Mouse (Mus musculus): ENCODE results near the gene Kctd13. TPM values are rescaled to one million over a fixed set of nuclear protein-coding genes. Genes with fewer than 3 reads are reported as not detected.

The Kctd13 gene
- total RNA-seq, 2 experiments from 2014 or later: 3.7 to 5.0 TPM

DNA sequence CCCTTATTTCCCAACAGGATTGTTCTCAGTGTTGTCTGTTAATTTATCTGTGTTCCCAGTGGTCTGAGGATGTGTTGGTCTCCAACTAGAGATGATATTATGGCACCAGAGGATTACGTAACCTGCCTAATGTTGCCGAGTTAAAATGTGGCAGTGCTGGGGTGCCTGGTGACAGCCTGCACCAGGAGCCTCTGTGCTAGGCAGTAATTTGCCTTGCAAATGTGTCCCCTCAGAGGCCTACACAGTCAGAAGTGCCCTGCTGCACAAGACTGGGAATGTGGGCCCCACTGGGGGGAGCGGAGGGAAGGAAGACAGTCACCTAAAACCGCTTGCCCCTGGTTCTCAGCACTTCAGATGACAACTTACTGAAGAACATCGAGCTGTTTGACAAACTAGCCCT is 13.1 kb downstream of the Kctd13 start:
- no peak for DNase-seq

DNA sequence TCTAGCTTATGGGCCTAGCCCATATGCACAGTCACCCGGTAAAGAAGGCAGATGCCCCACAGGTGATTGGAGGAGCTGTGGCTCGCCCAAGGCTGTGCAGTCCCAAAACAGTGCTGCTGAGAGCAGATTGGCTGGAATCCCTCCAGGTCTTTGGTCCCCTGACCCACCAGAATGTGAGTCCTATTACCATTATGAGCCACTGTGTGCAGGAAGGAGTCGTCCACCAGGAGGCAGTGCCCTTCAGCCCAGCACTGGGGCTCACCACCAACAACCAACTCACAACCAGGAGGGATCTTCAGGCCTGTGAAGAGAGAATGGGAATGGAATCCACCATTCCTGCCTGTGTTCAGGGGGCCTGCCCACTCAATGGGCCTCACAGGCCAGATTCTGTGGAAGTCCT is 17.9 kb downstream of the Kctd13 start:
- no peak for DNase-seq

DNA sequence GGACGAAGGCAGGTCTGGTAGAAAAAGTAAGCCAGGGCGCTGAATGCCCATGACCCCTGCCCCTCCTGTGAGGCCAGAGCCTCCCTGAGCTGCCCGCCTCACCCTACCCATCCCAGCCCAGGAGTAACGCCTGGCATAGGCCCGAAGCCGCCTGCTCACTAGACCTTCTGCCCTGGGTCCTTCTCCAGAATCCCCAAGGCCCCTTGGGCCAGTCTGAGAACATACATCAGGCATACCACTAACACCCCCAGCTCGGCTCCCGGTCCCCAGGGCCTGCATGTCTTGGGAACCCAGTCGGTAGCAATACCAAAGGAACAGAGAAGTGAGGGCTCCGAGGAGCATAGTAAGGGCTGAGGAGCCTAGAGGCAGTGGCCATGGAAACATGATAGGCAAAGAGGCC is 19.9 kb downstream of the Kctd13 start:
- DNase-seq: no peak

DNA sequence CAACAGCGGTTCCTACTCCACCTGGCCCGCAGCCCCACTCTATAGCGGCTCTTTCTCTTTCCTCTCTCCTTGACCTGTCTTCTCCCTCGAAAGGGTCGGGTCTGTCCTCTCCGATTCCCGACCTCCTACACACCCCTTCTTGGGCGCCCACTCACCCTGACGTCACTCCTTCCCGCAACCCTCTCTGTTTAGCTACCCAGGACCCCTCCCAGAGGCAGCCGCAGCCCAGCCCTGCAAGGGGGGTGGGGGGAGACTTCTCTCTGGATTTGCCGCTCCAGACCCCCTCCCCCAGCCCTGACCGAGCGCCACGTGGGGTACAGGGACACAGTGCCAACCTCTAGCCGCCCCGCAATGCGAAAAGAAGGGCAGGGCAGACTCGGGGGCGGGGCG is 20.7 kb downstream of the Kctd13 start, which contains the start of gene Asphd1:
Gene Asphd1, minus strand, starts transcription at position 180 of the 390 bp plus-strand sequence.
- no peak for DNase-seq

DNA sequence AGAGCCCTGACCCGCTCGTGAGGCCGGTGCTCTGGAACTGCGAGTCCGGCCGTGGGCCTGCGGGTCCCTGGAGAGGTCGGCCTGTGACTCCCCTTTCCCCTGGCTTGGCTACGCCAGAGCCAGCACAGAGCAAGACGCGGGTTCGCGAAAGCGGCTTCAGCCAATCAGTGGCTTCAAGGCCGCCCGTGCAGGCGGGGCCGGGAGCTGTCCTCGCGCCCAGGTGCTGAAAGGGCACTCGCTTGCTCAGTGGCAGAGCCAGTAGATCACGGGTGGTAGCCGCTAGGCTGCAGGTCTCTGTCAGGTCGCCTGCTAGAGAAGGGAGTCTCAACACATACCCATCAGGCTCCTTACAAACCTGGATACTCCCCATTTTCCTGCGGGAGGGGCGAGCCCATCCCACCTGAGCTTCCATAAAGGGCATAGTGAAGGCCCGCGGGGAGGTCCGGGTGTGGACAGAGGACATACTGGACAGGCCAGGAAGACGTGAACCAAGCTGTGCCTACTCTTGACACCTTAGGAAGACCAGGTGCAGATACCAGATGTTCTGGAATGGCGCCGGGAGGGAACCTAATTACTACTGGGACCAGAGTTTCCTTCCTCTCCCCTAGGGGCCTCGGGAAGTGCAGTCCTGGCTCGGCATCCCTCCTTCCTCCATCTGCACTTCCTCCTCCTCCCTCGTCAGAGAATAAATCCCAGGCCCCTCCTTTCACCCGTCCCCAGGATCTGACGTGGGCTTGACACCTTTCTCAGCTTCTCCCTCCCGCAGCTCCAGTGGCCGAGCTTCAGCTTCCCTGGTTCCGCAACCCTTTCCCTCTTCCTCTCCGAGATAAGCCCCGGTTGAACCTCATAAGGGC is 21.3 kb downstream of the Kctd13 start, which contains the start of gene Sez6l2:
Gene Sez6l2, plus strand, starts transcription at position 771 of the 854 bp plus-strand sequence.
- DNase-seq: peak; percentile 97

DNA sequence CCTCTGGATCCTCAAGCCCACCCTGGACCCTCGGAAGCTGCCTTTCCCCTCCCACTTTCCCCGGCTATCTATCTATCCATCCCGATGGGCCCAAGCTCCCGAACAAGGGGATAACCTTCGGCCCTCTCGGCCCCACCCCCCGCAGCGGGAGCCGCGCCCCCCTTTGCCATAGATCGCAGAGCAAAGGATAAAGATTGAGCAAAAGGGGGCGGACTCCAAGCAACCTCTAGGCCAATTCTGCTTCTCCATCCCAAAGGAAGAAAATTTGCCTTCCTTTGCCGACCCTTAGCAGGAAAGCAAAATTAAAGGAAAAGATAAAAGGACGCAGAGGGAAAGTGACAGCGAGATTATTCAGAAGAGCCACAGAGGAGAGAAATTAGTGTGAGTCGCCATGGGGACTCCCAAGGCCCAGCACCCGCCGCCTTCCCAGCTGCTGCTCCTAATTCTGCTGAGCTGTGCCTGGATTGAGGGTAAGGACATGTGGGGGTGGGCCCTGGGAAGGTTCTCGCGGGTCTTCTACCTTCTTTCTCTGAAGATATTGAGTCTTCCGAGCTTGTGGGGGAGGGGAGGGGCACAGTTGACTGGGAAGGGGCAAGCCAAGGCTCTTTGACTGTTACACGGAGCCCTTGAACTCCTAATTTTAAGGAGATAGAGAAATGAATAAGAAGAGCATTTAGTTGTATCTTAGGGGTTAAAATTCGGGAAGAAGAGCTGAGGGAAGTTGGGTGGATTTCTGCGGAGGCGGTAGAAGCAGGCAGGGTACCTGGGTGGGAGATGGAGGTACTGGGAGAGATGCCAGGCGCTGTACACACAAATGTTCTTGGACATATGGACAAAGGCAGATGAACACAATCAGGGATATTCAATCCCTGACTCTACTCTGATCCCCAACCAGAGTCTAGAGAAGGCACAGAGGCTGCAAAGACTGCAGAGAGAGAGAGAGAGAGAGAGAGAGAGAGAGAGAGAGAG is 22.3 kb downstream of the Kctd13 start:
- no peak for DNase-seq

- no peak for DNase-seq
These were observed 23.1 kb downstream of the Kctd13 start for GRCm38 (mm10) chr7:126951741-126952140.

DNA sequence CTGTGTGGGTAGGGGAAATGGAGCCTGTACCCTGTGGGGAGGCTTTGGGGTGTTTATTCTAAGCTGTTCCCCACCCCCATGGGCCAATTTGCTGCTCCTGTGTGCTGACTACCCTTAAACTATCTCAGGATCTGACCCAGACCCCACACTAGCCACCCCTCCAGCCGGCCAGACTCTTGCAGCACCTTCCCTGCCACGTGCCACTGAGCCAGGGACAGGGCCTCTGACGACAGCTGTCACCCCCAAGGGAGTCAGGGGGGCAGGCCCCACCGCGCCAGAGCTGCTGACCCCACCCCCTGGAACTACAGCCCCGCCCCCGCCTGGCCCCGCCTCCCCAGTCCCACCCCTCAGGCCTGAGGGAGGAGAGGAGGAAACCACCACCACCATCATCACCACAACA is 24.0 kb downstream of the Kctd13 start:
- no peak for DNase-seq

DNA sequence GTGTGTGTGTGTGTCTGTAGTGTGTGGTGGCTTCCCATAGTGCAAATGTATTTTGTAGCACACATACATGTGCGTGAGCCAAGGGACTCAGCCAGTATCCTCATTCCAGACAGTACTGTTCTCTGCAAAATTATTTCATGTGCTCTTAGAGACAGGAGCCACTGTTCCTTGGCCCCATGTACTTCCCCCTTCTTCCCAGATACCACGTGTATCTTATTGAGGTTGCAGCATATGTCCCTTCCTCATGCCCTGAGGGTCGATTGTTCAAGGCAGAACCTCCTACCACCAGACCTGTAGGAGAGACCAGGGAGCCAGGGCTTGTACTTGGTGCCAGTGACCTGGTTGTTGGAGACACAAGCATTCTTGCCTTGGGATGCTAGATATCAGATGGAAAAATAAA is 26.4 kb downstream of the Kctd13 start:
- DNase-seq: no peak

- no peak for DNase-seq
These were observed 31.1 kb downstream of the Kctd13 start for GRCm38 (mm10) chr7:126959780-126960179.

GRCm38 (mm10) chr7:126961095-126961494 is 32.4 kb downstream of the Kctd13 start:
- DNase-seq: no peak

DNA sequence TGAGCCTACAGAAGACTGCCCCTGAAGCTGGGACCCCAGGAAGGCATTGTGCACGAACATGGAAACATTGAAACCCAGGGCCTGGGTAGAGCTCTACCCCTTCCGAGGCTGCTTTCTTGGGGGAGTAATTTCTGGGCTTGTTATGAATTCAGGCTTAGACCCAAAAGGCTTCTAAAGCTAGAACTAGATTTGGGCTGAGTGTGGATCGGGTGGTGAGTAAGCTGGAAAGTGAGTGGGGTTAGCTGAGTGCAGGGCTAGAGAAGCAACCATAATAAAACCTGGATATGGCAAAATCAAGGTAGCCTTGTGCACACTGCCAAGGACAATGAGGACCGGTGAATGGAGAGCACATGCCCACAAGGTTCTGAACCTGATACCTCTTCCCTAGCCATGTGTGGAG is 33.3 kb downstream of the Kctd13 start:
- DNase-seq: no peak

GRCm38 (mm10) chr7:126963548-126964286 is 35.0 kb downstream of the Kctd13 start:
- no peak for DNase-seq

- DNase-seq: no peak
These were observed 36.9 kb downstream of the Kctd13 start for GRCm38 (mm10) chr7:126965568-126965967.

- DNase-seq: no peak
These were observed 38.7 kb downstream of the Kctd13 start for GRCm38 (mm10) chr7:126967361-126967760.

DNA sequence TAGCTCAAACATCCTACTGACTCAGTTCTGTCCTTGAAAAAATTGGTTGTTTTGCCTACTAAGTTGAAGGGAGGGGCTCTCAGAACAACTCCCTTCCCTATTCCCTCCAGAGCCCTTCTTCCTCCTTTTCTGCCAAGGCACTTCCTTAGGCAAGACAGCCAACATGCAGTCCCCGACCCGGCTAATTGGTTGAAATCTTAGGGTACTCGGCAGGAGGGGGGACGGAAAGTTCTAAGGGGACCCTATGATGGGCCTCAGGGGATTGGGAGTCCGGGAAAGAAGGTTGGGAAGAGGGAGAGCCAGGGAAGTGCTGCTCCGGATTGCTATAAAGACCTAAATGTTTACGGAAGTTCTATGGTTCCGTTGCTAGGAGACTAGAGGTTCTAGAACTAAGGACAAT is 46.8 kb downstream of the Kctd13 start:
- DNase-seq: no peak

DNA sequence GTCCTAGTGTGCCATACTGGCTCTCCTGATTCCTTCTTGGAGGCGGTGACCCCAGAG is 47.0 kb downstream of the Kctd13 start, which contains the start of gene Cdipt:
Gene Cdipt, plus strand, starts transcription at position 22 of the 57 bp plus-strand sequence.
- no peak for DNase-seq

- peak; percentile 98 for DNase-seq
These were observed 47.5 kb downstream of the Kctd13 start, which contains the start of gene Cdiptos for GRCm38 (mm10) chr7:126975950-126976866. TSS of gene Cdiptos (minus strand) at chr7:126976098.

DNA sequence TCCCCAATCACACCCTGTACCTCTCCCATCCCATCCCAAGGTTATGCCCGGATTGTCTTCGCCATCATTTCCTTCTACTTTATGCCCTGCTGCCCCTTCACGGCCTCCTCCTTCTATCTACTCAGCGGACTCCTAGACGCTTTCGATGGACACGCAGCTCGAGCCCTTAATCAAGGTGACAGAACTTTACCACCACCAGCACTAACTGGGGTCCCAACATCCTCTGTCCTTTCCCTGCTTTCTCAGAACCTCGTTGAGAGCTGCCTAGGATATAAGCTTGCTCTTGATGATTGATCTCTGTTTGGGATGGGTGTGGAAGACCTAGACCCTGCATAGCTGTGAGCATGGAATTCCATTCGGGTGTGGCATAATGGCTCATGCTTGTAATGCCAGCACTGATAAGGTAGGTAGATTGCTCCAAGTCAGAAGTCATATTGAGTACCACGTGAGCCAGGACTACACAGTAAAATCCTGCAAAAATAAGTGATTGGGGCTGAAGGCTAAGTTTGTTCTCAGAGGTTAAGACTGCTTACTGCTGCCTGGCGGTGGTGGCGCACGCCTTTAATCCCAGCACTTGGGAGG is 48.3 kb downstream of the Kctd13 start:
- DNase-seq: no peak

DNA sequence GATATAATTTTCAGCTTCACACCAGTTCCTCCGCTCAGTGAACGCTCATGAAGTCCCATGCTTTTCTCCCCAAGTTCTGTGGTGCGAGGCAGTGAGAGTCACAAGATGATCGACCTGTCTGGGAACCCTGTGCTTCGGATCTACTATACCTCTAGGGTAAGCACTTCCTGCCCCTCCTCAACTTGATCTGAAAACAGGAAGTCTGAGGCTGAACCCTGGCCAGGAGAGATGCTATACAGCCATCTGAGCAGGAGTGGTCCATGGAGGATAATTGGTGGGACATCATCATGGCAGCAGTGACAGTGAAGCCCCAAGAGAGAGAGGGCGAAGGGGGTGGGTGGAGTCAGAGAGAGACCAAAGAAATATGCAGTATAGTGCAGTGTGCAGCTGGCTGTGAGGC is 50.2 kb downstream of the Kctd13 start:
- no peak for DNase-seq

DNA sequence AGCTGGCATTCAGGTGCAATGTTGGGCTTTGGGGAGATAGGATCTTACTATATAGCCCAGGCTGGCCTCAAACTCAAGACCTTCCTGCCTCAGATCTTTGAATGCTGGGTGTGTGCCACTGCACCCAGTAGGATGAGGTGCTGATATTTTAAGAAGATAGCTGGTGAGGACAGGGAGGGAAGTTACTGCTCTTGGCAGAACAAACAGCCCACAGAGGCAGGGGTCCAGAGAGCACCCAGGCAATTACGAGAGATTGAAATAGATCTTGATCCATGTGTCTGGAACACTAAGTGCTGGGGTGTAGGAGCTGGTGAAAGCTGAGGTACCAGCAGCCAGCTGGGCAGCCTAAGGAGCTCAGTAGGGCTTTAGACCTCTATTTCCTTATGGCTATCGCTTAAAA is 52.9 kb downstream of the Kctd13 start:
- DNase-seq: no peak
